Mouse (Mus musculus): ENCODE data around the gene Ccdc24. TPM values are rescaled to one million over a fixed set of nuclear protein-coding genes. Genes with fewer than 3 reads are reported as not detected.

The Ccdc24 gene
- polyA plus RNA-seq, 1 experiment from 2014 or later = 1.5 TPM

- Histone ChIP-seq H3K4me1 (ENCODE audit: control insufficient read depth, insufficient read depth, low read length) (peaks cover 19% of the 10 kb centered on the region), H3K9ac (ENCODE audit: low read length) (peak within 1 kb of the TSS; percentile 86), H3K4me2 (ENCODE audit: low read length) (peak within 1 kb of the TSS; percentile 99), H3K27ac (ENCODE audit: low read depth, low read length) (peak within 1 kb of the TSS; percentile 75), H3K36me3 (ENCODE audit: control insufficient read depth, insufficient read depth, low read length) (peaks cover 17% of the 10 kb centered on the region), H3K27me3 (replicated peaks; ENCODE audit: control insufficient read depth, insufficient read depth, low read length) (no peaks in the 10 kb centered on the region), H3K9me3 (replicated peaks; ENCODE audit: control insufficient read depth, low read length) (no peaks in the 10 kb centered on the region), H3K4me3 (ENCODE audit: low read depth, low read length) (peak within 1 kb of the TSS; percentile 77)
- peak; percentile 96 for ATAC-seq
- peak; percentile 98 for DNase-seq (ENCODE audit: low spot score)
- WGBS = under 1% methylated on average over 49 of the region's 61 CpGs
These were observed 42.5 kb upstream of the Ccdc24 start, which contains the start of gene Ipo13 for GRCm38 (mm10) chr4:117914591-117915442. Ipo13 (minus strand) TSS chr4:117914999.

- peaks cover 17% of the 10 kb centered on the region for H3K36me3 ChIP-seq (ENCODE audit: control insufficient read depth, insufficient read depth, low read length)
- no peaks in the 10 kb centered on the region for H3K9me3 ChIP-seq (replicated peaks; ENCODE audit: control insufficient read depth, low read length)
- ATAC-seq (no peak), DNase-seq (ENCODE audit: low spot score) (no peak)
- peaks cover 27% of the 10 kb centered on the region for H3K4me1 ChIP-seq (ENCODE audit: control insufficient read depth, insufficient read depth, low read length)
- H3K4me3 ChIP-seq (ENCODE audit: low read depth, low read length) = peak overlapping the region; percentile 77
- H3K27me3 ChIP-seq (replicated peaks; ENCODE audit: control insufficient read depth, insufficient read depth, low read length) = no peaks in the 10 kb centered on the region
- 14% methylated on average over 8 of the region's 8 CpGs for WGBS
- peak overlapping the region; percentile 75; the same call in 1 of the 2 replicates for H3K27ac ChIP-seq (ENCODE audit: low read depth, low read length)
- peak overlapping the region; percentile 99 for H3K4me2 ChIP-seq (ENCODE audit: low read length)
- peak overlapping the region; percentile 86 for H3K9ac ChIP-seq (ENCODE audit: low read length)
These were observed 41.7 kb upstream of the Ccdc24 start for GRCm38 (mm10) chr4:117914031-117914430.

- WGBS = 29% methylated on average over 3 of the region's 3 CpGs
- ATAC-seq (no peak), DNase-seq (ENCODE audit: low spot score) (peak; percentile 8)
- Histone ChIP-seq H3K27me3 (replicated peaks; ENCODE audit: control insufficient read depth, insufficient read depth, low read length) (no peaks in the 10 kb centered on the region), H3K4me1 (ENCODE audit: control insufficient read depth, insufficient read depth, low read length) (peaks cover 33% of the 10 kb centered on the region), H3K36me3 (ENCODE audit: control insufficient read depth, insufficient read depth, low read length) (peaks cover 17% of the 10 kb centered on the region), H3K27ac (ENCODE audit: low read depth, low read length) (0 out of 2 replicates have a peak overlapping the region, but pooled peaks have one; percentile 21), H3K4me2 (ENCODE audit: low read length) (peak overlapping the region; percentile 99), H3K9ac (ENCODE audit: low read length) (peak overlapping the region; percentile 86), H3K4me3 (ENCODE audit: low read depth, low read length) (peak overlapping the region; percentile 77), H3K9me3 (replicated peaks; ENCODE audit: control insufficient read depth, low read length) (no peaks in the 10 kb centered on the region)
These were observed 41.1 kb upstream of the Ccdc24 start for GRCm38 (mm10) chr4:117913421-117913820.

GRCm38 (mm10) chr4:117912685-117913273, 40.4 kb upstream of the Ccdc24 start:
- Histone ChIP-seq H3K9me3 (replicated peaks; ENCODE audit: control insufficient read depth, low read length) (no peaks in the 10 kb centered on the region), H3K27ac (ENCODE audit: low read depth, low read length) (no peak overlapping the region), H3K4me3 (ENCODE audit: low read depth, low read length) (0 out of 2 replicates have a peak overlapping the region, but pooled peaks have one; percentile 77), H3K4me2 (ENCODE audit: low read length) (peak overlapping the region; percentile 99), H3K27me3 (replicated peaks; ENCODE audit: control insufficient read depth, insufficient read depth, low read length) (no peaks in the 10 kb centered on the region), H3K9ac (ENCODE audit: low read length) (peak overlapping the region; percentile 86), H3K36me3 (ENCODE audit: control insufficient read depth, insufficient read depth, low read length) (peaks cover 17% of the 10 kb centered on the region), H3K4me1 (ENCODE audit: control insufficient read depth, insufficient read depth, low read length) (peaks cover 34% of the 10 kb centered on the region)
- ATAC-seq (no peak), DNase-seq (ENCODE audit: low spot score) (no peak)
- 69% methylated on average over 7 of the region's 7 CpGs for WGBS

- Histone ChIP-seq H3K9me3 (replicated peaks; ENCODE audit: control insufficient read depth, low read length) (no peaks in the 10 kb centered on the region), H3K27me3 (replicated peaks; ENCODE audit: control insufficient read depth, insufficient read depth, low read length) (no peaks in the 10 kb centered on the region), H3K9ac (ENCODE audit: low read length) (no peak overlapping the region), H3K4me3 (ENCODE audit: low read depth, low read length) (no peak overlapping the region), H3K4me2 (ENCODE audit: low read length) (0 out of 2 replicates have a peak overlapping the region, but pooled peaks have one; percentile 99), H3K27ac (ENCODE audit: low read depth, low read length) (no peak overlapping the region), H3K36me3 (ENCODE audit: control insufficient read depth, insufficient read depth, low read length) (peaks cover 17% of the 10 kb centered on the region), H3K4me1 (ENCODE audit: control insufficient read depth, insufficient read depth, low read length) (peaks cover 34% of the 10 kb centered on the region)
- no peak for DNase-seq (ENCODE audit: low spot score)
- no peak for ATAC-seq
- WGBS = 91% methylated on average over 13 of the region's 13 CpGs
These were observed 39.8 kb upstream of the Ccdc24 start for GRCm38 (mm10) chr4:117912131-117912561.

- Histone ChIP-seq H3K9me3 (replicated peaks; ENCODE audit: control insufficient read depth, low read length) (no peaks in the 10 kb centered on the region), H3K27me3 (replicated peaks; ENCODE audit: control insufficient read depth, insufficient read depth, low read length) (no peaks in the 10 kb centered on the region), H3K9ac (ENCODE audit: low read length) (peak overlapping the region; percentile 44), H3K4me2 (ENCODE audit: low read length) (peak overlapping the region; percentile 42), H3K27ac (ENCODE audit: low read depth, low read length) (peak overlapping the region; percentile 77), H3K4me1 (ENCODE audit: control insufficient read depth, insufficient read depth, low read length) (peaks cover 29% of the 10 kb centered on the region), H3K4me3 (ENCODE audit: low read depth, low read length) (0 out of 2 replicates have a peak overlapping the region, but pooled peaks have one; percentile 2), H3K36me3 (ENCODE audit: control insufficient read depth, insufficient read depth, low read length) (peaks cover 41% of the 10 kb centered on the region)
- ATAC-seq = peak; percentile 90
- WGBS = 51% methylated on average over 8 of the region's 8 CpGs
- peak; percentile 89 for DNase-seq (ENCODE audit: low spot score)
These were observed 36.6 kb upstream of the Ccdc24 start for GRCm38 (mm10) chr4:117908834-117909453.

- Histone ChIP-seq H3K9ac (ENCODE audit: low read length) (no peak overlapping the region), H3K36me3 (ENCODE audit: control insufficient read depth, insufficient read depth, low read length) (peaks cover 58% of the 10 kb centered on the region), H3K4me3 (ENCODE audit: low read depth, low read length) (no peak overlapping the region), H3K4me1 (ENCODE audit: control insufficient read depth, insufficient read depth, low read length) (peaks cover 16% of the 10 kb centered on the region), H3K4me2 (ENCODE audit: low read length) (no peak overlapping the region), H3K27ac (ENCODE audit: low read depth, low read length) (no peak overlapping the region), H3K9me3 (replicated peaks; ENCODE audit: control insufficient read depth, low read length) (no peaks in the 10 kb centered on the region), H3K27me3 (replicated peaks; ENCODE audit: control insufficient read depth, insufficient read depth, low read length) (no peaks in the 10 kb centered on the region)
- DNase-seq (ENCODE audit: low spot score) (no peak), ATAC-seq (no peak)
- 89% methylated on average over 3 of the region's 3 CpGs for WGBS
These were observed 33.8 kb upstream of the Ccdc24 start for GRCm38 (mm10) chr4:117906196-117906595.

- Histone ChIP-seq H3K4me3 (ENCODE audit: low read depth, low read length) (no peak overlapping the region), H3K27ac (ENCODE audit: low read depth, low read length) (no peak overlapping the region), H3K27me3 (replicated peaks; ENCODE audit: control insufficient read depth, insufficient read depth, low read length) (no peaks in the 10 kb centered on the region), H3K4me2 (ENCODE audit: low read length) (no peak overlapping the region), H3K9me3 (replicated peaks; ENCODE audit: control insufficient read depth, low read length) (no peaks in the 10 kb centered on the region), H3K36me3 (ENCODE audit: control insufficient read depth, insufficient read depth, low read length) (peaks cover 66% of the 10 kb centered on the region), H3K4me1 (ENCODE audit: control insufficient read depth, insufficient read depth, low read length) (peaks cover 14% of the 10 kb centered on the region), H3K9ac (ENCODE audit: low read length) (no peak overlapping the region)
- DNase-seq (ENCODE audit: low spot score) = no peak
- ATAC-seq = no peak
- 91% methylated on average over 8 of the region's 8 CpGs for WGBS
These were observed 32.4 kb upstream of the Ccdc24 start for GRCm38 (mm10) chr4:117904761-117905160.

Measured in forebrain, embryonic 14.5 days (tissue).